In genomic region chr9:75624983-75625555, GRCm38 (mm10) we compare ENCODE assay signal across 8 mouse cellular contexts. TPM values are rescaled to one million over a fixed set of nuclear protein-coding genes. Genes with fewer than 3 reads are reported as not detected.
DNase-seq lines count a peak whose midpoint lies in the region; ATAC-seq and TF ChIP-seq lines count a peak whose summit lies in the region.

No protein-coding gene starts in this region.

- peak overlapping the region; percentile 68 for H3K4me3 ChIP-seq in kidney, embryonic 15.5 days (replicated peaks)
- H3K4me3 ChIP-seq in bone marrow macrophage, adult 2 months (ENCODE audit: insufficient read depth, low read length) = peak overlapping the region; percentile 59
- H3K4me3 ChIP-seq in hindbrain, embryonic 11.5 days (ENCODE audit: low read depth, low read length) = peak overlapping the region; percentile 74
- peak overlapping the region; percentile 75 for H3K4me3 ChIP-seq in midbrain, embryonic 13.5 days (replicated peaks)

- TF ChIP-seq CTCF in bone marrow macrophage, adult 2 months (IDR thresholded peaks at IDR 0.05; ENCODE audit: low read depth, low read length) = no peak

- no peak for TF ChIP-seq POLR2A in bone marrow macrophage, adult 2 months (IDR thresholded peaks at IDR 0.05; ENCODE audit: borderline replicate concordance, low read depth, low read length)

- no peaks in the 10 kb centered on the region for H3K9me3 ChIP-seq in kidney, embryonic 15.5 days (replicated peaks)
- H3K9me3 ChIP-seq in hindbrain, embryonic 11.5 days (ENCODE audit: control insufficient read depth, low read length) = no peaks in the 10 kb centered on the region
- H3K9me3 ChIP-seq in midbrain, embryonic 13.5 days = no peaks in the 10 kb centered on the region

- WGBS in kidney, embryonic 15.5 days = 15% methylated on average over 18 of the region's 18 CpGs
- WGBS in hindbrain, embryonic 11.5 days = 17% methylated on average over 17 of the region's 18 CpGs
- 16% methylated on average over 18 of the region's 18 CpGs for WGBS in midbrain, embryonic 13.5 days

- H3K36me3 ChIP-seq in kidney, embryonic 15.5 days = no peaks in the 10 kb centered on the region
- no peaks in the 10 kb centered on the region for H3K36me3 ChIP-seq in hindbrain, embryonic 11.5 days (ENCODE audit: control insufficient read depth, insufficient read depth, low read length)
- no peaks in the 10 kb centered on the region for H3K36me3 ChIP-seq in midbrain, embryonic 13.5 days

- peaks cover 9% of the 10 kb centered on the region; the same call in 1 of the 2 replicates for H3K4me1 ChIP-seq in kidney, embryonic 15.5 days
- no peaks in the 10 kb centered on the region for H3K4me1 ChIP-seq in bone marrow macrophage, adult 2 months (ENCODE audit: control insufficient read depth, insufficient read depth, low read length)
- no peaks in the 10 kb centered on the region for H3K4me1 ChIP-seq in hindbrain, embryonic 11.5 days (replicated peaks; ENCODE audit: control insufficient read depth, insufficient read depth, low read length)
- peaks cover 6% of the 10 kb centered on the region for H3K4me1 ChIP-seq in midbrain, embryonic 13.5 days (replicated peaks)

- ATAC-seq in kidney, embryonic 15.5 days (replicated peaks; ENCODE audit: low FRiP score) = peak; percentile 72; the same call in 1 of the 2 replicates
- peak; percentile 36 for ATAC-seq in hindbrain, embryonic 11.5 days (ENCODE audit: low FRiP score)
- ATAC-seq in midbrain, embryonic 13.5 days = peak; percentile 79; the same call in 1 of the 2 replicates

- intact Hi-C loops in gastrocnemius, postnatal 14 days (cut with DNase I; ENCODE audit: low total_unique reads) = no loop called here

- H3K27me3 ChIP-seq in kidney, embryonic 15.5 days = 0 out of 2 replicates have a peak, but pooled peaks cover 5% of the 10 kb centered on the region
- no peaks in the 10 kb centered on the region for H3K27me3 ChIP-seq in hindbrain, embryonic 11.5 days (ENCODE audit: control insufficient read depth, insufficient read depth, low read length)
- peaks cover 9% of the 10 kb centered on the region for H3K27me3 ChIP-seq in midbrain, embryonic 13.5 days

- peak overlapping the region; percentile 83 for H3K27ac ChIP-seq in kidney, embryonic 15.5 days
- no peak overlapping the region for H3K27ac ChIP-seq in bone marrow macrophage, adult 2 months (ENCODE audit: insufficient read depth, low read depth, low read length)
- H3K27ac ChIP-seq in hindbrain, embryonic 11.5 days (ENCODE audit: low read depth, low read length) = peak overlapping the region; percentile 83
- peak overlapping the region; percentile 95 for H3K27ac ChIP-seq in midbrain, embryonic 13.5 days

- H3K4me2 ChIP-seq in kidney, embryonic 15.5 days = peak overlapping the region; percentile 81
- H3K4me2 ChIP-seq in hindbrain, embryonic 11.5 days (replicated peaks; ENCODE audit: low read depth, low read length) = peak overlapping the region; percentile 87
- H3K4me2 ChIP-seq in midbrain, embryonic 13.5 days (replicated peaks) = peak overlapping the region; percentile 79

- H3K9ac ChIP-seq in kidney, embryonic 15.5 days = peak overlapping the region; percentile 80
- peak overlapping the region; percentile 89 for H3K9ac ChIP-seq in hindbrain, embryonic 11.5 days (ENCODE audit: low read depth, low read length)
- peak overlapping the region; percentile 91 for H3K9ac ChIP-seq in midbrain, embryonic 13.5 days (replicated peaks)

- DNase-seq in kidney, postnatal 10 days = no peak
- DNase-seq in hindbrain, embryonic 11.5 days (ENCODE audit: low spot score) = no peak
- DNase-seq in right cerebral cortex, postnatal 4 days = no peak
- no peak for DNase-seq in thymus, adult 18-20 months
- DNase-seq in gastrocnemius, postnatal 14 days = no peak

RNA-seq across cellular contexts. Expression of gene Lysmd2, which starts 0.5 kb away (rescaled TPM):
- polyA plus RNA-seq in kidney, embryonic 15.5 days (2015; fragmentation: Nextera tagmentation; extraction: Ambion mirVana) = 31.1 and 35.1 TPM in 2 replicates
- not detected in 2 replicates for polyA plus RNA-seq in bone marrow macrophage, adult 2 months (2012; ENCODE audit: insufficient read depth, insufficient read length, missing spikeins)
- polyA plus RNA-seq in hindbrain, embryonic 11.5 days (2014; fragmentation: Nextera tagmentation; extraction: Ambion mirVana) = 15.0 and 15.6 TPM in 2 replicates
- 17.9 and 18.3 TPM in 2 replicates for polyA plus RNA-seq in midbrain, embryonic 13.5 days (2015; fragmentation: Nextera tagmentation; extraction: Ambion mirVana)
- 1 to 10 TPM; 5.9 to 8.7 TPM for total RNA-seq in gastrocnemius, postnatal 14 days (2021)

RNA-seq across cellular contexts. Expression of gene Tmod2, which starts 13.9 kb away (rescaled TPM):
- polyA plus RNA-seq in kidney, embryonic 15.5 days (2015; fragmentation: Nextera tagmentation; extraction: Ambion mirVana) = 22.1 and 26.5 TPM in 2 replicates
- 0.20 TPM in 1 of 2 replicates, not detected in the other for polyA plus RNA-seq in bone marrow macrophage, adult 2 months (2012; ENCODE audit: insufficient read depth, insufficient read length, missing spikeins)
- 67.7 and 75.7 TPM in 2 replicates for polyA plus RNA-seq in hindbrain, embryonic 11.5 days (2014; fragmentation: Nextera tagmentation; extraction: Ambion mirVana)
- 190 and 217 TPM in 2 replicates for polyA plus RNA-seq in midbrain, embryonic 13.5 days (2015; fragmentation: Nextera tagmentation; extraction: Ambion mirVana)
- total RNA-seq in gastrocnemius, postnatal 14 days (2021) = 1 to 10 TPM; 7.2 to 8.9 TPM

RNA-seq across cellular contexts. Expression of gene Scg3, which starts 58.8 kb away (rescaled TPM):
- 0.69 and 3.2 TPM in 2 replicates for polyA plus RNA-seq in kidney, embryonic 15.5 days (2015; fragmentation: Nextera tagmentation; extraction: Ambion mirVana)
- polyA plus RNA-seq in bone marrow macrophage, adult 2 months (2012; ENCODE audit: insufficient read depth, insufficient read length, missing spikeins) = not detected in 2 replicates
- polyA plus RNA-seq in hindbrain, embryonic 11.5 days (2014; fragmentation: Nextera tagmentation; extraction: Ambion mirVana) = 75.8 and 76.0 TPM in 2 replicates
- polyA plus RNA-seq in midbrain, embryonic 13.5 days (2015; fragmentation: Nextera tagmentation; extraction: Ambion mirVana) = 123 and 139 TPM in 2 replicates
- total RNA-seq in gastrocnemius, postnatal 14 days (2021) = 1 to 10 TPM; 3.3 TPM

Comparison
In these comparisons a context has a peak if more than half of its experiments do, and no peak if none do; other contexts are left out.
1. RNA of gene Lysmd2, which starts 0.5 kb away (polyA plus RNA-seq): 31.1 to 35.1 TPM in kidney, embryonic 15.5 days, 17.9 to 18.3 TPM in midbrain, embryonic 13.5 days and 15.0 to 15.6 TPM in hindbrain, embryonic 11.5 days; not detected in bone marrow macrophage, adult 2 months; every median in the first group is over 10 times any median in the second.
2. RNA of gene Tmod2, which starts 13.9 kb away (polyA plus RNA-seq): 190 to 217 TPM in midbrain, embryonic 13.5 days, 67.7 to 75.7 TPM in hindbrain, embryonic 11.5 days and 22.1 to 26.5 TPM in kidney, embryonic 15.5 days; 0.20 TPM in bone marrow macrophage, adult 2 months; every median in the first group is over 10 times any median in the second.
3. RNA of gene Scg3, which starts 58.8 kb away (polyA plus RNA-seq): 123 to 139 TPM in midbrain, embryonic 13.5 days and 75.8 to 76.0 TPM in hindbrain, embryonic 11.5 days; 0.69 to 3.2 TPM in kidney, embryonic 15.5 days and not detected in bone marrow macrophage, adult 2 months; every median in the first group is over 10 times any median in the second.
4. Peak in every context shown above with its lines, with median percentiles within 50 percentile points of each other: ATAC-seq, H3K4me2 ChIP-seq, H3K4me3 ChIP-seq and H3K9ac ChIP-seq.